Mouse (Mus musculus): ENCODE measurements around the gene Tprkb.
"Not testable (repeated sequence)": the region's sequence is repeated elsewhere in the genome, so short reads cannot be mapped to it uniquely, and the experiment has no call there.

Gene Tprkb

GRCm38 (mm10) chr6:85911587-85911986, at the start of gene Tprkb:
Gene Tprkb, plus strand, starts transcription at chr6:85911865.
- no peak for DNase-seq (ENCODE audit: low read depth, low spot score)

- DNase-seq (ENCODE audit: low read depth, low spot score): peak; percentile 13
Measured at GRCm38 (mm10) chr6:85862565-85862964, 49.1 kb upstream of the Tprkb start.

GRCm38 (mm10) chr6:85863136-85863535, 48.5 kb upstream of the Tprkb start:
- no peak for DNase-seq (ENCODE audit: low read depth, low spot score)

GRCm38 (mm10) chr6:85863840-85864239, 47.8 kb upstream of the Tprkb start:
- no peak for DNase-seq (ENCODE audit: low read depth, low spot score)

GRCm38 (mm10) chr6:85864900-85865639, 46.6 kb upstream of the Tprkb start:
- DNase-seq (ENCODE audit: low read depth, low spot score): peak; percentile 26

- peak; percentile 65 for DNase-seq (ENCODE audit: low read depth, low spot score)
Measured at GRCm38 (mm10) chr6:85866166-85866565, 45.5 kb upstream of the Tprkb start.

- not testable (repeated sequence) for DNase-seq (ENCODE audit: low read depth, low spot score)
Measured at GRCm38 (mm10) chr6:85866995-85867394, 44.7 kb upstream of the Tprkb start.

- DNase-seq (ENCODE audit: low read depth, low spot score): no peak
Measured at GRCm38 (mm10) chr6:85867726-85868690, 43.7 kb upstream of the Tprkb start.

- DNase-seq (ENCODE audit: low read depth, low spot score): not testable (repeated sequence)
Measured at GRCm38 (mm10) chr6:85869006-85869405, 42.7 kb upstream of the Tprkb start, which contains the start of gene Nat8f2. Gene Nat8f2, minus strand, starts transcription at chr6:85869158.

- DNase-seq (ENCODE audit: low read depth, low spot score): not testable (repeated sequence)
Measured at GRCm38 (mm10) chr6:85883246-85883645, 28.4 kb upstream of the Tprkb start.

GRCm38 (mm10) chr6:85884311-85884710, 27.4 kb upstream of the Tprkb start:
- no peak for DNase-seq (ENCODE audit: low read depth, low spot score)

- DNase-seq (ENCODE audit: low read depth, low spot score): no peak
Measured at GRCm38 (mm10) chr6:85888961-85889360, 22.7 kb upstream of the Tprkb start.

- not testable (repeated sequence) for DNase-seq (ENCODE audit: low read depth, low spot score)
Measured at GRCm38 (mm10) chr6:85895061-85895648, 16.5 kb upstream of the Tprkb start.

GRCm38 (mm10) chr6:85898596-85899475, 12.8 kb upstream of the Tprkb start:
- DNase-seq (ENCODE audit: low read depth, low spot score): not testable (repeated sequence)

- DNase-seq (ENCODE audit: low read depth, low spot score): no peak
Measured at GRCm38 (mm10) chr6:85902303-85902702, 9.4 kb upstream of the Tprkb start.

- DNase-seq (ENCODE audit: low read depth, low spot score): not testable (repeated sequence)
Measured at GRCm38 (mm10) chr6:85904642-85905061, 7.0 kb upstream of the Tprkb start, which contains the start of gene Nat8f4. Gene Nat8f4, minus strand, starts transcription at chr6:85904884.

GRCm38 (mm10) chr6:85906911-85907351, 4.7 kb upstream of the Tprkb start:
- DNase-seq (ENCODE audit: low read depth, low spot score): not testable (repeated sequence)

GRCm38 (mm10) chr6:85908341-85908740, 3.3 kb upstream of the Tprkb start:
- DNase-seq (ENCODE audit: low read depth, low spot score): no peak

GRCm38 (mm10) chr6:85909704-85910103, 2.0 kb upstream of the Tprkb start:
- no peak for DNase-seq (ENCODE audit: low read depth, low spot score)

- no peak for DNase-seq (ENCODE audit: low read depth, low spot score)
Measured at GRCm38 (mm10) chr6:85915141-85915538, 3.5 kb downstream of the Tprkb start.

All from skeletal muscle tissue, adult 2 months (tissue).